Mouse (Mus musculus): Measurements from ENCODE around the gene Emb.

DNA sequence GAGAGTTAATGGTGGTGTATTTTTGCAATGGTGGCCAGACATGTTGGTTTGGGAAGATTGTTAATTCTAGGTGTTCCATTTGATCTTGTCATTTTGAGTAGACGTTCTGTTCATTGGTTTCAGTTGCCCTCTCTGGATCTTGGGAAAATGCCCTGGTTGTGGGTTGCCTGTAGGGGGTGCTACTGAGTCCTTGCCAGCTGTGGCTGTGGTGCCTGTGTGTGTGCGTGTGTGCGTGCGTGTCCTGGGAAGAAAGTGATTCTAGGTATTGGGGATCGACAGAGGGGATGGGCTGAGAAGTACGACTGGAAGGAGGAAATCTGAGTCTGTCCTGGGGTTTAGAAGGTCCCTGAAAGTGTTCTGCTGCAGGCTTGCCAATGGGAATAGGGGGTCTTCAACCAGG, 79.1 kb downstream of the Emb start:
- TF ChIP-seq CTCF (IDR thresholded peaks at IDR 0.05; ENCODE audit: borderline replicate concordance, insufficient read depth, low read depth, low read length) (no peak), POLR2A (IDR thresholded peaks at IDR 0.05; ENCODE audit: borderline replicate concordance, insufficient read depth, low read length) (no peak)

Measured in cerebellum, adult 2 months (tissue).